Mouse (Mus musculus) embryo, embryonic 11.5 days (tissue): ENCODE data around the gene Camta1.
A peak's percentile ranks its signal among the peaks of the same experiment; 100 is the strongest.
"Not testable (repeated sequence)": the region's sequence is repeated elsewhere in the genome, so short reads cannot be mapped to it uniquely, and the experiment has no call there.

Experiments
- DNase-seq: peaks from one replicate; pipeline ENCODE4 v3.0.0-alpha.2; 2012; ENCODE audit warnings: low read depth, low spot score

The Camta1 gene

GRCm38 (mm10) chr4:150900486-150900885 lies 961.2 kb downstream of the Camta1 start:
- no peak for DNase-seq

GRCm38 (mm10) chr4:150898716-150899365 lies 962.8 kb downstream of the Camta1 start:
- DNase-seq = peak; percentile 71

GRCm38 (mm10) chr4:150896896-150897624 lies 964.6 kb downstream of the Camta1 start:
- no peak for DNase-seq

- no peak for DNase-seq
These were observed 966.8 kb downstream of the Camta1 start for GRCm38 (mm10) chr4:150894718-150895501.

- no peak for DNase-seq
These were observed 970.4 kb downstream of the Camta1 start for GRCm38 (mm10) chr4:150891308-150891707.

- DNase-seq = no peak
These were observed 971.7 kb downstream of the Camta1 start for GRCm38 (mm10) chr4:150889955-150890315.

GRCm38 (mm10) chr4:150889273-150889954 lies 972.3 kb downstream of the Camta1 start:
- DNase-seq = no peak

GRCm38 (mm10) chr4:150888492-150888891 lies 973.2 kb downstream of the Camta1 start:
- DNase-seq = no peak

- no peak for DNase-seq
These were observed 973.8 kb downstream of the Camta1 start for GRCm38 (mm10) chr4:150887903-150888302.

GRCm38 (mm10) chr4:150882632-150883031 lies 979.0 kb downstream of the Camta1 start:
- DNase-seq = no peak

- DNase-seq = no peak
These were observed 981.3 kb downstream of the Camta1 start for GRCm38 (mm10) chr4:150880364-150880763.

- no peak for DNase-seq
These were observed 982.0 kb downstream of the Camta1 start for GRCm38 (mm10) chr4:150879631-150880030.

- no peak for DNase-seq
These were observed 986.3 kb downstream of the Camta1 start for GRCm38 (mm10) chr4:150875393-150875792.

GRCm38 (mm10) chr4:150874416-150874815 lies 987.3 kb downstream of the Camta1 start:
- DNase-seq = not testable (repeated sequence)

- DNase-seq = no peak
These were observed 989.0 kb downstream of the Camta1 start for GRCm38 (mm10) chr4:150872681-150873080.

GRCm38 (mm10) chr4:150872139-150872651 lies 989.5 kb downstream of the Camta1 start:
- no peak for DNase-seq

- DNase-seq = no peak
These were observed 990.1 kb downstream of the Camta1 start for GRCm38 (mm10) chr4:150871392-150872138.

- DNase-seq = no peak
These were observed 990.7 kb downstream of the Camta1 start for GRCm38 (mm10) chr4:150870963-150871391.

GRCm38 (mm10) chr4:150869276-150870197 lies 992.1 kb downstream of the Camta1 start:
- DNase-seq = no peak

GRCm38 (mm10) chr4:150868859-150869258 lies 992.8 kb downstream of the Camta1 start:
- DNase-seq = no peak
